Mouse (Mus musculus) kidney, adult 8-10 months (tissue): ENCODE results near the gene Syna.

Experiments used
- DNase-seq, 2 experiments: peaks; one replicate each; pipeline ENCODE4 v3.0.0; 2022

Gene Syna

DNA sequence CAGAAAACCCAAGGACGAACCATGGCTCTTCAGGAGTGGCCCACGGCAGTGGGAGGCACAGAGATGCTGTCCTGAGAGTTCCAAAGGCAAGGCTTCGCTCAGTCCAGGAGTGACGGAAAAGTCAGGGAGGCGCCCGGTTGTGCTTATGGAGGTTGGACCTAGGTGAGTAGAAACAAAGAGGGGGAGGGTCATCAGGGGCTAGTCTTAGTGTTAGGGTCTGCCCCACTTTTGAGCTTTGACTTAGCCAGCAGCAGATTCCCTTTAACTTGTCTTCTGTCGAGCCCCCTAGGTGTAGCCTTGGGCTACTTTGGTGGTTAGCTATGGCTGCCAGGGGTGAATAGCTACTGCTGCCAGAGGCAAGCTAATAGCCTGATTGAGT lies at the start of gene Syna:
Syna (minus strand) TSS at position 101 of the 379 bp plus-strand sequence.
- no peak for DNase-seq

GRCm38 (mm10) chr5:134607121-134607520 lies 47.1 kb upstream of the Syna start:
- no peak for DNase-seq

- no peak for DNase-seq
These were observed 46.3 kb upstream of the Syna start for GRCm38 (mm10) chr5:134606314-134606713.

- DNase-seq: no peak
These were observed 44.4 kb upstream of the Syna start for GRCm38 (mm10) chr5:134604376-134604775.

- no peak for DNase-seq
These were observed 37.7 kb upstream of the Syna start for GRCm38 (mm10) chr5:134597711-134598110.

DNA sequence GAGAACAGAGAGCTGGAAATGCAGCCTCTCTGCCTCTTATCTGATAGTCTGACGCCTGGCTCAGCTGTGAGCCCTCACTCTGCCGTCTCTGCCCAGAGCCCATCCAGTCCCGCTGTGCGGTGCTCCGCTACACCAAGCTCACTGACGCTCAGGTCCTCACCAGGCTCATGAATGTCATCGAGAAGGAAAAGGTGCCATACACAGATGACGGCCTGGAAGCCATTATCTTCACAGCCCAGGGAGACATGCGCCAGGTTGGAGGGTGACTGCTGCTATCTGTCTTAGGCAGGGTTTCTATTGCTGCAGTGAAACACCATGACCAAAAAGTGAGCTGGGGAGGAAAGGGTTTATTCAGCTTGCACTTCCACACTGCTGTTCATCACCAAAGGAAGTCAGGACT lies 33.1 kb upstream of the Syna start:
- no peak for DNase-seq

DNA sequence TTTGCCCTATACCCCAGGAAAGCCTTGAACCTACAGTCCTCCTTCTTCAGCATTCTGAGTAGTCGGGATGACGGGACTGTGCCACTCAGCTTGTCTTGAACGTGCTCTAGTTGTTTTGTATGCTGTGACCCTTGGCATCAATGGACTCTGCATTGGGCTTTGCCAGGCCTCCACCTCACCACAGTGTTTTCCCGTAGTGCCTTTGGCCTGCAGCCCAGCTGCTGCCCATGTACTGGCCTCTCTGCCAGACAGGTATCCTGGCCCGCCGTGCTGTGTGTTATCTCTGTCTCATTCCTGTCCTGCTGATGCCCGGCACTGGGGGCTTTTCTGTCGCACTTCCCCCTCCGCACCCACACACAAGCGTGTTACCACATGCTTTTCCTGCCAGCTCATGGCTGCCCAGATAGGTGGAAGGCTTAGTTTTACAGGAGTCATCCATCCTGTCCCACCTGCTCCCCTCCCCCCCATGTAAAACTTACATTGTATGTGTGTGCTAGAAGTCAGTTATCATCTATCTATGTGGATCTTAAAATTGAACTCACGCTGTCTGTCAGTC lies 32.1 kb upstream of the Syna start:
- DNase-seq: peak; percentile 31 to 39

DNA sequence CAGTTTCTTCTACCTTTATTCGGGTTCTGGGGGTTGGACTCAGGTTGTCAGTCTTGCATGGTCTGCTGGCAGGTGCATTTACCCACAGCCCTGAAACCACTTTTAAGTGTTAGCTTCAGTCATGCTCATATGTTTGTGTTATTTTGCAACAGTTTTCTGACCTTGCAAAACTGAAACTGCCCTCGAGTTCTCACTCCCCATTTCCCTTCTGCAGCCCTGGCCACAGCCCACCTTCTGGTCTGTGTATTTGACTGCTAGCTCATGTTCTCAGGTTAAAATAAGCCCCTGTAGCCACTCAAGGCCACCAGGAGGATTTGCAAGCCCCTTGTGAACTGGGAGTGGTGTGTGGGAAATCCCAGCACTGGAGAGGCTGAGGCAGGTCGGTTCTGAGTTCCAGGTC lies 29.9 kb upstream of the Syna start:
- no peak for DNase-seq

GRCm38 (mm10) chr5:134584798-134585197 lies 24.8 kb upstream of the Syna start:
- DNase-seq: no peak

GRCm38 (mm10) chr5:134583884-134584213 lies 23.9 kb upstream of the Syna start:
- no peak for DNase-seq

- DNase-seq: peak in 1 of 2 experiments; percentile 32
These were observed 23.3 kb upstream of the Syna start for GRCm38 (mm10) chr5:134583006-134583883.

- DNase-seq: peak; percentile 95 to 98
These were observed 22.4 kb upstream of the Syna start for GRCm38 (mm10) chr5:134582221-134582907.

DNA sequence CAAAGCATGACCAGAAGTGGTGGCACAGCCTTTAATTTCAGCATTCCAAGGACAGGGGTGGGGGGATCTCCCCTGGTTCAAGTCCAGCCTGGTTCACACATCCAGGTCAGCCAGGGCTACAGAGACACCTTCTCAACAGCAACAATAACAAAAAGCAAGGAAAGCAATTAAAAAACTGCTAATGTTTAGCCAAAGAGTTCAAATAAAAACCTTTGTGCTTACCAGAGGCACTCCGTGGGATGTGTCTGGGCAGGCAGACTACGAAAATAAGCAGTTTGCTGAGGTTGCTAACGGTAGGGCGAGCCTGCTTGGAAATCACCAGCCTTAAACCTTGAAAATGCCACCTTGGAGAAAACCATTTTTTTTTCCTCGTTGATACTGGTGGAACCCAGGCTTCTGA lies 21.2 kb upstream of the Syna start, which contains the start of gene Rfc2:
Rfc2 (plus strand) TSS at position 221 of the 400 bp plus-strand sequence.
- DNase-seq: peak; percentile 61 to 69

GRCm38 (mm10) chr5:134579135-134579534 lies 19.2 kb upstream of the Syna start:
- no peak for DNase-seq

DNA sequence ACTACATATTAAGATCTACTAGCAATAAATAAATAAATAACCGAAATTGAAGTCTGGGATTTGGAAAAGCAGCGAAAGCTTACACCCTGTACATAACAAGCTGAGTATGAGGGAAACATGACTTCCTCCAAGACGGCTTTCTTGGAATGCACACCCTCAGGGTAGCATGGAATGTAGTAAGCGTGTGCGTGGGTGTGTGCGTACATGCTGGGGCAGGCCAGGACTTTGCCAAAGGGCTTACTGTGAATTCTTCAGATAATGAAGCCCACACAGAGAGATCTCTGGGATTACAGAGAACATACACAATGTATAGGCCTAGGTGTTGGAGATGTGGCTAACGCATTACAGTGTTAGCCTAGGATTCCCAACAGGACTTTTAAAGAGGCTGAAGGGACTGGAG lies 17.6 kb upstream of the Syna start:
- DNase-seq: no peak

DNA sequence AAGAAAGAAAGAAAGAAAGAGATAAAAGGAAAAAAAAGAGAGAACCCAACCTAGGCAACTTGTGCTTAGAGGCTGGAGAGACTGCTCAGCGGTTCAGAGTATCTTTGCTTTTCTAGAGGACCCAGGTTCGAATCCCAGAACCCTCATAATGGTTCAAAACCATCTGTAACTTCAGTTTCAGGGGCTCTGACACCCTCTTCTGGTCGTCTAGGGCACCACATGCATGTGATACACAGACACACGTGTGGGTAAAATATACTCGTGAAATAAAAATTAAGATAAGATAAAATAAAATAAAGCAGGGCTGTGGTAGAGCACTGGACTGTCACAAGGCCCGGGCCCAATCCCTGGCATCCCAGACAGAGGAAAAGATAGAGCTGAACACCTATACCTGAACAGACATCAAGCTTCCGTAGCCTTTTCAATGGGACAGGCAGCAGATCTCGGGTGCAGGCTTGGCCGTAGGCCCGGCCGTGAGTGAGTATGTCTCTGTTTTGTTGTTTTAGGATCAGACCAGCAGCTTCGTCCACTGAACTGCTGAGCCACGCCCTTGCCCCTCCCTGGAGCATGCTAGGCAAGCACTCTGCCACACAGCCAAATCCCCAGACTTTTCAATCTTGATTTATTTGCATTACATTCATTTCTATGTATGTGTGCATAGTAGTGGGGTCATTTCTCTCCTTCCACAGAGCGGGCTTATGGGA lies 16.7 kb upstream of the Syna start:
- DNase-seq: no peak

GRCm38 (mm10) chr5:134575833-134576232 lies 15.9 kb upstream of the Syna start:
- DNase-seq: no peak

DNA sequence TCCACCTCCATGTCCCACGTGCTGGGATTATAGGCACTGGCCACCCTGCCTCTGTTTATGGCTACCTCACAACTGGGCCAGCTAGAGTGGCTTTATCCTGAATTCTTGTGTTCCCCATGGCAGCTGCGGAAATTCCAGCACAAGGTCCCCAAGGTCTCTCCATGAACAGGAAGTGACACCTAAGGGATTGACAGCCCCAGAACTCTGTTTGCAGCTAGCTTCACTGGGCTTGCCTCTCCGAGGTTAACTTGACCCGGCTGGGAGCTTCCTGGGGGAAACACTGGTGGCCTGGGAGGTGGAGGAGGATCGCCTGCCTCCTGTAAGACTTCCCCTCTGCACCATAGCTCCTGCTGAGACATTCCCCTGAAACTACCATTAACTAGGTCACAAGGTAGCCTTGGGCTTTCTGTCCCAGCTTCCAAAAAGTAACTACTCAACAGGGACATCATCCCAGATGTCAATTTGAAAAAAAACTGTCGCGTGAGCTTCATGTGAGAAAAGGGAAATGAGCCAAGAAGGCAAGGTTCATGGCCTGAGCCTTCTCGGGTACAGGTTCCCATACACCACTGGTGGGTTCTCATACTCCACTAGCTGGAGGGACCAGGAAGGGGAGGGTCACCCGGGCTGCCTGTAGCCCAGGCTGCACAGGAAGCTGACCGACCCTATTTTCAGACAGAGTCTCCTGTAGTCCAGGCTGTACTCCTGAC lies 12.7 kb upstream of the Syna start:
- DNase-seq: peak in 1 of 2 experiments; percentile 63

- DNase-seq: peak; percentile 70 to 86
These were observed 11.9 kb upstream of the Syna start for GRCm38 (mm10) chr5:134571730-134572507.

DNA sequence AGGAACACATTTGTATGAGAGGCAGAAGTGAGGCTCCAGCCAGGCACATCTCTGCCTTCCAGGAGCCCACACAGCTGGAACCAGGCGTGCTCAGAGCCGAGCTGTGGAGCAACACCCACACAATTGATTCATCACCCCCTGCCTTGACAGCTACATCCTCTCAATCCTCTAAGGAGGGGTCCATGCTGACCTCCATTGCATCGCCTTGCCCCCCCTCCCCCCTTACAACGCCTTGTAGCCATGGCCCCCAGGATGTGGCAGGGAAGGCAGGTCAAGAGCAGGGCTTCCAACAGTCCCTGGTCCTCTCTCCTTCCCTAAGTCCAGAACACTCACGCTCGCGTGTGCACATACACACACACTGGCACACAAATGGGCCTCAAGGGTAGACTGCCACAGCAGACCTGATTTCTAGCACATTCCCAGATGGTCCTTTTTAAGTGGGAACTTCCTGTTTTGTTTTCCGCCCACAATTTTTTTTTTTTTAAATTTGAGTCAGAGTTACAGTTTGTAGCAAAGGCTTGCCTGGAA lies 9.1 kb upstream of the Syna start:
- no peak for DNase-seq

DNA sequence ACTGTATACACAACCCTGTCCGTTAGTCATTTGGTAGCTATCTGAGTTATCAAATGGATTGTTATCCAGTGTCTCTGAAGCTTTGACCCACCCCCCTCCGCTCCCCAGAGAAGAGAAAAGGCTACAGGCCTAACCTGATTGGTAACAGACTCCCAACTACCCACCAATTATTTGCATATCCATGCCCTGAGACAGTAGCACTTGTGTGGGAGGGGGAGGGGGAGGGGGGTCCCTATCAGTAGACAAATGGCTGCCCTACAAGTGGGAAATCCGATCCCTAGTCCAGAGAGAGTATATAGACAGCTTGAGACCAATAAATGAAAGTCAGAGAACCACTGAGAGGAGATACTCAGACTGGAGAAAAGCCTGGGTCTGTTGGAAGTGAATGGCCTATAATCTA lies 8.1 kb upstream of the Syna start:
- no peak for DNase-seq

DNA sequence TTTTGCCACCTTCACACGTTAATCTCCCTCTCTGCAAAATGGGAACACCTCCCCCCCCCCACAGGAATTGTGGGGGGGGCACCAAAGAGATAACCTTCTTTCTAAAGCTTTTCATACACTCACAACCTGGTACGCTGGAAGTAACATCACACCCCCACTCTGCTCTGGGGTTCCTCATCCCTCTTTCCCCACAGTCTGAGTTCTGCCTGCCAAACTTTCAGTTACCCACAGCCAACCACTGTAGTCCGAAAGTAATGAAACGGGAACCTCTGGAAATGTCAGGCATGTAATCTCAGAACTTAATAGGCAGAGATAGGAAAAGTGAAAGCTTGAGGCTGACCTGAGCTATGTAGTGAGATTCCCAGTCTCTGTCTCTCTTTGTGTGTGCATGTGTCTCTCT lies 7.5 kb upstream of the Syna start:
- DNase-seq: no peak
